Mouse (Mus musculus) embryonic facial prominence, embryonic 10.5 days (tissue): ENCODE results near the gene Entpd3. TPM values are rescaled to one million over a fixed set of nuclear protein-coding genes. Genes with fewer than 3 reads are reported as not detected.

ENCODE experiments used
- DNase-seq: peaks from one replicate; pipeline ENCODE4 v3.0.0-alpha.2; 2017; ENCODE audit warnings: low spot score
- H3K27ac ChIP-seq: fragments of 300-500 bp; sonication (generic); replicated peaks from 2 replicates; pipeline ENCODE4 v1.5.1; 2016; ENCODE audit warnings: mild to moderate bottlenecking
- H3K27me3 ChIP-seq: fragments of 300-500 bp; sonication (generic); replicated peaks from 2 replicates; pipeline ENCODE4 v1.6.1; 2016; ENCODE audit warnings: low read depth, mild to moderate bottlenecking; ENCODE audit not compliant: poor library complexity, severe bottlenecking
- H3K36me3 ChIP-seq: fragments of 300-500 bp; sonication (generic); replicated peaks from 2 replicates; pipeline ENCODE4 v1.6.1; 2016; ENCODE audit warnings: mild to moderate bottlenecking, moderate library complexity
- H3K4me1 ChIP-seq: fragments of 300-500 bp; sonication (generic); 2 replicates; pipeline ENCODE4 v1.6.1; 2016
- H3K4me3 ChIP-seq: fragments of 300-500 bp; sonication (generic); 2 replicates; pipeline ENCODE4 v1.5.1; 2016; ENCODE audit warnings: mild to moderate bottlenecking, moderate library complexity
- H3K9me3 ChIP-seq: fragments of 300-500 bp; sonication (generic); 2 replicates; pipeline ENCODE4 v1.6.1; 2016; ENCODE audit warnings: mild to moderate bottlenecking
- WGBS: fragments of 180-500 bp; shearing (Covaris S2); methylation state at CpG from one replicate; pipeline ENCODE4 v1.1.7; 2016; 5-methylcytosine and 5-hydroxymethylcytosine counted together
- polyA plus RNA-seq: library from polyadenylated mRNA; unstranded; fragments of >200 nt; fragmentation: Nextera tagmentation; extraction: Ambion mirVana; gene quantifications from 2 replicates; pipeline ENCODE4 v1.2.1, GENCODE M21; 2016

Gene Entpd3
- 0.55 and 0.56 TPM in 2 replicates for polyA plus RNA-seq

DNA sequence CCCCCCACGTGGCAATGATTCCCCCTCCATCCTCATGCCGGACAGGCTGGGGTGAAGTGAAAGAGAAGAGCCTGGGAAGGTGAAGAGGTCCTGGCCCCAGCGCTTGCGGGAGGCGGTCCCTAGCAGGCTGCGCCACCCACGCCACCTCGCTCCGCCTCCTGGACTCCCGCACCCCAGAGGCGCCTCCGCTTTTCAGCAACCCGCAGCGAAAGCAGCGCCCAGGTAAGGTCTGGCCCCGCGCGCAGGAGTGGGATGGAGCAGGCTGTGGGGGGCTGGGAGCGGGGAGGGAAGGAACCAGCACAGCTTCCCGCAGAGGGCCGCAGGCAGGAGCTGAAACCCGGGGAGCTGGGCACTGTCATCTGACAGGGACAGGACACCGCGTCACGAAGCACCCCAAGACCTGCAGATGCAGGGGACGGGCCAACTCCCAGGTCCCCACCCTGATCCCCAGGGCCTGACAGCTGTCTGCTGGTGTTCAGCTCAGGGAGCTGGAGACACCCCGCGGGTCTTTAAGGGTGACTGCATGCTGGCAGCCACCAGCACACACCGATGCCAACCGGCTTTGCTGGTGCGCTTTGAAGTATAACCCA lies at the start of gene Entpd3:
Gene Entpd3, plus strand, starts transcription at position 157 of the 590 bp plus-strand sequence.
- H3K4me3 ChIP-seq = peak within 1 kb of the TSS; percentile 62
- H3K27ac ChIP-seq = peak within 1 kb of the TSS; percentile 51; the same call in 1 of the 2 replicates
- H3K36me3 ChIP-seq = no peaks in the 10 kb centered on the region
- DNase-seq = peak; percentile 44
- no peaks in the 10 kb centered on the region for H3K9me3 ChIP-seq
- H3K27me3 ChIP-seq = peaks cover 48% of the 10 kb centered on the region
- 2% methylated on average over 31 of the region's 31 CpGs for WGBS
- H3K4me1 ChIP-seq = peaks cover 27% of the 10 kb centered on the region

DNA sequence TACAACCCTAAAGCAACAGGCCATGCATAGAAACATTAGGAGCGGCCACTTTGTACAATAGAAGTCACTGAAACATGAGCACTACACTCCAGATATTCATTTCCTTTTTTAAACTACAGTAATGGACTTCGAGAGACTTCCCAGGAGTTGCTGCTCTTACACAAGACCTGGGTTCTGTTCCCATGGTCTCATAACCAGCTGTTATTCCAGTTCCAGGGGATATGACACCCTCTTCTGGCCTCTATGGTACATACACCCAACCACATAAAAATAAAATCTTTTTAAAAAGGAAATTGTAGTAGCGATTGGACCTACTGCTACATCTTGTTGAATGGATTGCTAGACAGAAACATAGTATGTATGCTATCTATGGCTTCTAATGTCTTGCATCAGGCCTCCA lies 48.1 kb upstream of the Entpd3 start:
- peak overlapping the region; percentile 98 for H3K4me3 ChIP-seq
- peaks cover 26% of the 10 kb centered on the region for H3K36me3 ChIP-seq
- peaks cover 20% of the 10 kb centered on the region for H3K4me1 ChIP-seq
- DNase-seq = no peak
- peak overlapping the region; percentile 97; the same call in 1 of the 2 replicates for H3K27ac ChIP-seq
- no peaks in the 10 kb centered on the region for H3K27me3 ChIP-seq
- WGBS = 83% methylated on average over 3 of the region's 3 CpGs
- H3K9me3 ChIP-seq = no peaks in the 10 kb centered on the region

DNA sequence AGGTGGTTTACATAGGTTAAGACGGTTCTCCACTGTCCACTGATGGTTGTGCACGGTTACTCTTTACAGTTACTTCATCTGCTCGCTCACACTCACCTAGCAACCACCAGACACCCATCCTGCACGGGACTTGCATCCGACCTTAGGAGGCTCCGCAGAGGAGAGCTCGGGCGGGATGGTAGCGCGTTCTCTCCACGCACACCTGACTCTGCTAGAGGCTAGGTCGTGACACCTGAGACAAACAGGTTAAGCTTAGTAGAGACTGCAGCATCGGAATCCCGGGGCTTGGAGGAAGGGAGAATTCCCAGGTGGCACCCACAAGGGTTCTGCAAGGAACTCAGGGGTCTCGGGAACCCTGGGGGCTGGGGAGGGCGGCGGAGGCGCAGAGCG lies 47.6 kb upstream of the Entpd3 start, which contains the start of gene Eif1b:
Gene Eif1b, plus strand, starts transcription at position 223 of the 390 bp plus-strand sequence.
- no peak for DNase-seq
- Histone ChIP-seq H3K36me3 (peaks cover 29% of the 10 kb centered on the region), H3K27me3 (no peaks in the 10 kb centered on the region), H3K4me3 (peak within 1 kb of the TSS; percentile 98), H3K4me1 (peaks cover 20% of the 10 kb centered on the region), H3K27ac (peak within 1 kb of the TSS; percentile 97), H3K9me3 (no peaks in the 10 kb centered on the region)
- 4% methylated on average over 19 of the region's 19 CpGs for WGBS

DNA sequence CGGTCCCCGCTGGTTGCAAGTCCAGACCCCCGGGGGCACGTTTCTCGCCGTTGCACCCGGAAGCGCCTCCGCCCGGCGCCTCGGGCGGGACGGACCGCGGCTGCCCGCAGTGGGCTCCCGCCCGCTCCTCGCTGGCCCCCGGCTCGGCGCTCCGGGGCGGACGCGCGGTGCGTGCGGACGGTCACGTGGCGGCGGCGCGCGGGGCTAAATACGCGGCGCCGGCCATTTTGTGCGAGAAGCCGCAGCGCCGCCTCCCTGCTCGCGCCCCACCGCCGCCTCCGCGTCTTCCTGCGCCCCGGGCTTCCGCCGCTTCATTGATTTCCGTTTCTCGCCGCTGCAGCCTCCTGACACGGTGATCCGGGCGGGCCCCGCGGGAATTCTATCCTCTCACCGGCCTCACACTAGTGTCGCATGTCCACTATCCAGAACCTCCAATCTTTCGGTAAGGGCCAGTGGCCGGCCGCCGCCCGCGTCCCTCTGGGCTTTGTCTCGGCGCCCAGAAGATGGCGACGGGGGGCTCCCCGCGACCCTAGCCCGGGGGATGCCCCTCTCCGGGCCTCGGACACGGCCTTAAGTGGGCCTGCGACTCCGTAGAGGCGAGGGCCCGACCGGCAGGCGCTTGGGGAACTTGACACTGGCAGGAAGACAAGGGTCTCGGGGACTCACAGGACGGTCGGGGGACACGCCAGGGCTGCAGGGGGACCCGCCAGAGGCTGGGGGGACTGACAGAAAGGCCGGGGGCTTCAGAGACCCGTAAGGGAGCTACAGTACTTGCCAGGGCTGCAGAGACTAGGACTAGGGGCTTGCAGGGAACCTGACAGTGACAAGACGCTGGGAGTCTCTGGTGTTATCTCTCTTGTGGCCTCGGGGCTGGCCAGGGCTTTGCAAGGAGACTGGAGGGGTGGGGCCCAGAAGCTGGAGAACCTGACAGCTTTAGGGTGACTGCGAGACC lies 46.9 kb upstream of the Entpd3 start:
- H3K4me1 ChIP-seq = peaks cover 20% of the 10 kb centered on the region
- H3K4me3 ChIP-seq = peak overlapping the region; percentile 98
- H3K27me3 ChIP-seq = no peaks in the 10 kb centered on the region
- peaks cover 34% of the 10 kb centered on the region for H3K36me3 ChIP-seq
- WGBS = under 1% methylated on average over 97 of the region's 97 CpGs
- DNase-seq = peak; percentile 87
- peak overlapping the region; percentile 97 for H3K27ac ChIP-seq
- H3K9me3 ChIP-seq = no peaks in the 10 kb centered on the region

DNA sequence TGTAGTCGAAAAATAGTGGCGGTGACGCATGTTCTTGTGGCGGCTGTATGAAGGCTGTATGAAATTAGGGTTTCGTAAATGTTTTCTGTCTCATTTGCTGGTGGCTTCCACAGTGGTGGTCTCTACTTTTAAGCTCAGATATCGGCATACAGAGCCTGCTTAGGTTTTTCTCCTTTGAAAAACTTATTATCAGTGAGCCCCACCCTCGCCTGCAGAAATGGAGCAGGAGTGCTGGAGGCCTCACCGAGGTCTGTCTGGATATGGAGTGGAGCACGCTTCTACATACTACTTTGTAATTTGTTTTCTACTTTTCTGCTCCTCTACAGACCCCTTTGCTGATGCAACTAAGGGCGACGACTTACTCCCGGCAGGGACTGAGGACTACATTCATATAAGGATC lies 45.8 kb upstream of the Entpd3 start:
- no peak for DNase-seq
- 86% methylated on average over 12 of the region's 12 CpGs for WGBS
- H3K4me3 ChIP-seq = peak overlapping the region; percentile 98
- H3K9me3 ChIP-seq = no peaks in the 10 kb centered on the region
- peaks cover 20% of the 10 kb centered on the region for H3K4me1 ChIP-seq
- peaks cover 34% of the 10 kb centered on the region for H3K36me3 ChIP-seq
- peak overlapping the region; percentile 97 for H3K27ac ChIP-seq
- H3K27me3 ChIP-seq = no peaks in the 10 kb centered on the region

DNA sequence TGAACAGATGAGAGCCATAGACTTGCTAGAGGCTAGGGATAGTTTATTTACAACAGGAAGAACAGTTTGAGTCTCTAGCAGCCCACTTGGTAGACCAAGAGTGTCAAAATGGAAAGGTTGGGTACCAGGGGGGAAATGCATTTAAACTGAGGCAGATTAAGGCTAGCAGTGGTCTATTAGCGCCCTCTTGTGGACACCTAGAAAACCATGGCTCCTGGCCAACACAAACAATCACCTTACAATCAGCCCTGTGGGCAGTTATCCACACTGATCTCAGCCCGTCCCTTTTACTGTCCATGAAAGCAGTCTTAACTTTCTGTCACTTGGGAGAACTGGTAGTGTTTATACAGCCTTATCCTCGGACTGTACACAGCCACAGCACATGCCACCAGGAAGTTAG lies 42.9 kb upstream of the Entpd3 start:
- H3K36me3 ChIP-seq = peaks cover 34% of the 10 kb centered on the region
- H3K27me3 ChIP-seq = no peaks in the 10 kb centered on the region
- peaks cover 20% of the 10 kb centered on the region for H3K4me1 ChIP-seq
- WGBS = 10% methylated on average over 3 of the region's 3 CpGs
- H3K9me3 ChIP-seq = no peaks in the 10 kb centered on the region
- H3K4me3 ChIP-seq = no peak overlapping the region
- H3K27ac ChIP-seq = no peak overlapping the region
- peak; percentile 77 for DNase-seq

DNA sequence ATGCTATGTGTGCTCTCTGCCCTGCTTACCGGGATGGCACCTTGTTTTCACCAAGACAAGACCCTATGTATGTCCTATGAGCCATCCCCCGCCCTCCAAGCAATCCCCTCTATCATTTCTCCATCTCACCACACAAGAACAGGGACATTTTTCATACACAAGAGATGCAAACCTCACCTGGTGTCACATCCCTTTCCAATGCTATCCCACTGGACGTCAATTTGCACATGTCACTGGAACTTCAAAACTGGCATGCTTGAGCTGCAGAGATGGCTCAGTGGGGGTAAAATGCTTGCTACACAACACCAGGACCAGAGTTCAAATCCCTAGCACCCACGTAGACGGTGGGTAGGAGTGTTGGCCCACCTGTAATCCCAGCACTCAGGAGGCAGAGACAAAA lies 41.6 kb upstream of the Entpd3 start:
- H3K27ac ChIP-seq = no peak overlapping the region
- no peaks in the 10 kb centered on the region for H3K27me3 ChIP-seq
- WGBS = 84% methylated on average over 5 of the region's 5 CpGs
- H3K4me1 ChIP-seq = peaks cover 16% of the 10 kb centered on the region
- H3K36me3 ChIP-seq = peaks cover 34% of the 10 kb centered on the region
- H3K9me3 ChIP-seq = no peaks in the 10 kb centered on the region
- DNase-seq = no peak
- no peak overlapping the region for H3K4me3 ChIP-seq

DNA sequence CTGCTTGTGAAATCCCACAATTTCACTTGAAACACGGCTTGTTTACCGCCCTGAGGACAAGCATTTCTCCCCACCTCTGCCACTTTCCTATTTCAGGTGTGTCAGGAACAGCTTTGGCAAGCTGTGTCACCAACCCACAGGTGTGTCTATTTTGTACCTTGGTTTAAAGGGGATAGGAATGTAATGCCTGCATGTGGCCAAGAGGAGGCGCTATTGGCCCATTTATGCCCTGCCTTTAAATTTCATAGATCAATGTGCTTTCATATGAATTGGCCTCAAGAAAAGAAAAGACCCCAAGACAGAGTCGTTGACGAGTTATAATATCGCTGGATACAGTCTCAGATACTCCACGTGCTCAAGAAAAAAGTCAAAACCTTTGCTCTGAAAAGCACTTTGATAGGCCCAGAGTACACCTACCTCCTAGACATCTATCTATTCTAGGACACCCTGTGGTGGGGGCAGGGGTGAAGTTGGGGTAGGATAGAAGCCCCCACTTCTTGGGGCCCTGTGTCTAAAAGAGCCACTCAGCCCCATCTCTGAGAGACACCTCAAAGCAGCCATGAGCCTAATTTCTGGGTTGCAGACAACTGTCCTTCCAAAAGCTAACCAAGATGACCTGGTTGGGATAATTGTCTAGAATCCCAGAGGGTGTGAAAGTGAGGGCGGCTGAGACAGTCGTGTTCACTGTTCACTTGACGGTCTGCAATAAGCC lies 38.3 kb upstream of the Entpd3 start:
- no peak overlapping the region for H3K27ac ChIP-seq
- peak; percentile 39 for DNase-seq
- 40% methylated on average over 10 of the region's 10 CpGs for WGBS
- no peaks in the 10 kb centered on the region for H3K4me1 ChIP-seq
- peaks cover 1% of the 10 kb centered on the region; the same call in 1 of the 2 replicates for H3K9me3 ChIP-seq
- no peak overlapping the region for H3K4me3 ChIP-seq
- peaks cover 8% of the 10 kb centered on the region for H3K36me3 ChIP-seq
- H3K27me3 ChIP-seq = no peaks in the 10 kb centered on the region

DNA sequence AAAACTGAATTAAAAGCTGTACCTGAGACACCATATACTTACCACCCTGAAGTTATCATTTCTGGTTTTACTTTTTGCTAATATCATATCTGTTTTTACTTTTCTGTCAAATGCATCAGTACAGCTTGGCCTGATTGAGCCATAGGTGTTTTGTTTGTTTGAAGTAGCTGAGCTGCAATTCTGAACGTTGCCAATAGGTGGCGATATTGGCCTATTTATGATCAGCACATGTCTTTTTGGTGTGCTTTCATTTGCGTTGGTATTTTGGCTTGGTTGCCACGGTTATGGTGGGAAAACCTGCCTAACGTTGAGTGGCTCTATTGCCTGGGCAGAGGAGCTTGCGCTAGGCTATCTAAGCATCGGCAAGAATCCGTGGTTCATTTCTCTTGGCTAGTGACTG lies 37.6 kb upstream of the Entpd3 start:
- H3K27me3 ChIP-seq = no peaks in the 10 kb centered on the region
- WGBS = 8% methylated on average over 8 of the region's 8 CpGs
- no peaks in the 10 kb centered on the region for H3K4me1 ChIP-seq
- H3K27ac ChIP-seq = no peak overlapping the region; the same call in 1 of the 2 replicates
- no peak overlapping the region for H3K4me3 ChIP-seq
- H3K36me3 ChIP-seq = peaks cover 5% of the 10 kb centered on the region
- peak; percentile 85 for DNase-seq
- H3K9me3 ChIP-seq = peaks cover 6% of the 10 kb centered on the region; the same call in 1 of the 2 replicates

DNA sequence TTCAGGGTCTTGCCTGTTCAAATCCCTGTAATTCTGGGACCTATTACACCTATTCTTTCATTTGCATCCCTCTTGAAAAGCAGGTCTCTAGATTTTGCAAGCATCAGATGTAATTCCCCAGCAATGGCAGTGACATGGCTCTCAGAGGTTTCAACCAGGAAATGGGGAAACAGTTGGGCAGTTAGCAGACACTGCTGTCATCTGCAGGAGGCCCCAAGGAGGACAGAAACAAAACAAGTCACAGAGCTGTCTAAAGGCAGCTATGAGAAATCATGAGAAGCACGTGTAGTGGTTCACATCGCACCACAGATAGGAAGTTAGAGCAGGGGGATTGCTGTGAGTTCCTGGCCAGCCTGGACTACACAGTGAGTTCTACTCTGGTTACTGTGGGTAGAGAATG lies 35.2 kb upstream of the Entpd3 start:
- Histone ChIP-seq H3K9me3 (peaks cover 6% of the 10 kb centered on the region; the same call in 1 of the 2 replicates), H3K36me3 (no peaks in the 10 kb centered on the region), H3K27ac (no peak overlapping the region), H3K27me3 (no peaks in the 10 kb centered on the region), H3K4me1 (no peaks in the 10 kb centered on the region), H3K4me3 (no peak overlapping the region)
- DNase-seq = no peak
- WGBS = 84% methylated on average over 2 of the region's 2 CpGs

DNA sequence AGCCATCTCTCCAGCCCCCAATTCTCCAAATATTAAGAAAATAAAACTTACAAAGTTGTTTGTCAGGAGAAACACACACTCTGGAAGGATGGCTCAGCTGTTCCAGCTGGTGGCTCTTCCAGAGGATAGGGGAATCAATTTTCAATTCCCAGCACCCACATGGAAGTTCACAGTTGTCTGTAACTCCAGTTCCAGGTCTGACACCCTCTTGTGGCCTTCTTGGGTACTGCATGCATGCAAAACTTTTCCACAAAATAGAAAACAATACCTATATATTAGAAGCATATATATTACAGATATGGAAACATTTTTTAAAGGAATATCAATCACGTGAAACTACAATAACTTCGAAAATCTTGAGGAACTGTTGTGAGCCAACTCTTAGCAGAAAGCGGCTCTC lies 27.8 kb upstream of the Entpd3 start:
- Histone ChIP-seq H3K27me3 (no peaks in the 10 kb centered on the region), H3K9me3 (peaks cover under 1% of the 10 kb centered on the region; the same call in 1 of the 2 replicates), H3K4me1 (no peaks in the 10 kb centered on the region), H3K4me3 (no peak overlapping the region), H3K36me3 (no peaks in the 10 kb centered on the region), H3K27ac (no peak overlapping the region)
- 77% methylated on average over 3 of the region's 3 CpGs for WGBS
- DNase-seq = peak; percentile 25

DNA sequence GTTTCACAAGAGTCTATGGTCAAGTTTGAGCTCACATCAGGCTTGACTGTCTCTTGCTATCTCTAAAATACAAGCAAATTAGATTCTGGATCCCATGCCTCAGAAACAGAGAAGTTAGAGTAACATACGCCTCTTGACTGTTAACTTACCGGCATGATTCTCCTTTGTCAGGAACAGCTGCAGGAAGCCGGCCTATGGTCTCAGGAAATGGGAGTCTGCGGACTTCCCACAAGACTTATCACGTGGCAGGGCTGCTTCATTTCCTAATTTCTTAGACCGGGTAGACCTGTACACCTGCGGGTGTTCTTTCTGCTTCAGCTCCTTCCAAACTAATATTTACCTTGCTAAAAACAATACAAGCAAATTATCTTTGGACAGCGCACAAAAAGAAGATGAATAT lies 22.9 kb upstream of the Entpd3 start:
- no peaks in the 10 kb centered on the region for H3K4me1 ChIP-seq
- WGBS = 82% methylated on average over 8 of the region's 8 CpGs
- no peaks in the 10 kb centered on the region for H3K36me3 ChIP-seq
- no peak for DNase-seq
- no peaks in the 10 kb centered on the region for H3K9me3 ChIP-seq
- no peaks in the 10 kb centered on the region for H3K27me3 ChIP-seq
- no peak overlapping the region for H3K4me3 ChIP-seq
- no peak overlapping the region for H3K27ac ChIP-seq
